Mouse (Mus musculus) brain, embryonic 14.5 days (tissue): ENCODE measurements around the gene Gm29609.

Source experiments
- CTCF ChIP-seq: fragments of 200-500 bp; IDR thresholded peaks from 2 replicates; pipeline ENCODE4 v1.5.1; 2012; ENCODE audit warnings: inconsistent platforms, mild to moderate bottlenecking, moderate library complexity, borderline replicate concordance; ENCODE audit not compliant: insufficient read depth, insufficient read length; ENCODE audit errors: extremely low read depth
- POLR2A ChIP-seq: fragments of 200-500 bp; IDR thresholded peaks from 2 replicates; pipeline ENCODE4 v1.6.1; 2012; ENCODE audit warnings: mild to moderate bottlenecking, inconsistent platforms, borderline replicate concordance; ENCODE audit not compliant: poor library complexity, insufficient read depth, insufficient read length, severe bottlenecking; ENCODE audit errors: extremely low read depth

GRCm38 (mm10) chr5:31137658-31138057 is 42.1 kb downstream of the Gm29609 start:
- no peak for TF ChIP-seq POLR2A
- TF ChIP-seq CTCF = no peak
